Mouse (Mus musculus): ENCODE data around the gene Vamp1.

- TF ChIP-seq FLI1 (IDR thresholded peaks at IDR 0.05; ENCODE audit: low read length): no peak
- TF ChIP-seq GATA1 (IDR thresholded peaks at IDR 0.05; ENCODE audit: borderline replicate concordance, low read length): no peak
Observed at GRCm38 (mm10) chr6:125238396-125238795, 23.0 kb downstream of the Vamp1 start.
